Mouse (Mus musculus): ENCODE results near the gene Capn5. TPM values are rescaled to one million over a fixed set of nuclear protein-coding genes. Genes with fewer than 3 reads are reported as not detected.

Capn5 gene
- polyA plus RNA-seq, 2 experiments from 2014 or later, result 0.90 to 1.5 TPM

DNA sequence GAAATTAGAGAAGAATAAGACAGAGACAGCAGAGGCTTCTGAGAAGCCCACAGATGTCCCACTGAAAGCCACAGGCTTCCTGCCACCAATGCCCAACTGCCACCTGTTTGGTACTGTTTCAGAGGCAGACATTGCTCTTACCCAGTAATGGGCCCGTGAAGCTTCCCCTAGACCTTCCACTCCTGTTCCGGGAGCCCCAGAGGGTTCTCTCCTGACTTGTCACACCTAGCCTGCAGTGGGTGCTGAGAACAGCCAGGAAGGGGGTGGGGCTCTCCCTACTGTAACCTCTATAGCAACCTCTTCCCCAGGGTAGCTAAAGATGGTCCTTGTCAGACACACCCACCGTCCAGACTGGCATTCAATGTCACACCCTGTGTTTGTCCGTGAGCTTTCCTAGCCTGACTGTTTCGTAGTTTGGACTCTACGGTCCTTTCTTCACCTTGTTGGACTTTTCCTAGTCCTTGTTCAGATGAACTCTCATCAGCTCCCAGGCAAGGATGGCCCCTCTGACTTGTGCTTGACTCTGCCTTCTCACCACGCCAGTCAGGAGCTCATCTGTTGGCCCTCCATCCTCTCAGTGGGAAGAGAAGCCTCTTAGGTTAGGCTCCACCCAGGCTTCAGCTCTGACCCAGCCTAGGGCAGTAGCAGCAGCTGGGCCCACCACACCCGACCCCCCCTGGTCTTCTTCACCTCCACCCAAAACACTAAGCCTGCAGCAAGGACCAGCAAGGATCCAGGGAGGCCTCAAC is 1.6 kb downstream of the Capn5 start:
- no peak for ATAC-seq

DNA sequence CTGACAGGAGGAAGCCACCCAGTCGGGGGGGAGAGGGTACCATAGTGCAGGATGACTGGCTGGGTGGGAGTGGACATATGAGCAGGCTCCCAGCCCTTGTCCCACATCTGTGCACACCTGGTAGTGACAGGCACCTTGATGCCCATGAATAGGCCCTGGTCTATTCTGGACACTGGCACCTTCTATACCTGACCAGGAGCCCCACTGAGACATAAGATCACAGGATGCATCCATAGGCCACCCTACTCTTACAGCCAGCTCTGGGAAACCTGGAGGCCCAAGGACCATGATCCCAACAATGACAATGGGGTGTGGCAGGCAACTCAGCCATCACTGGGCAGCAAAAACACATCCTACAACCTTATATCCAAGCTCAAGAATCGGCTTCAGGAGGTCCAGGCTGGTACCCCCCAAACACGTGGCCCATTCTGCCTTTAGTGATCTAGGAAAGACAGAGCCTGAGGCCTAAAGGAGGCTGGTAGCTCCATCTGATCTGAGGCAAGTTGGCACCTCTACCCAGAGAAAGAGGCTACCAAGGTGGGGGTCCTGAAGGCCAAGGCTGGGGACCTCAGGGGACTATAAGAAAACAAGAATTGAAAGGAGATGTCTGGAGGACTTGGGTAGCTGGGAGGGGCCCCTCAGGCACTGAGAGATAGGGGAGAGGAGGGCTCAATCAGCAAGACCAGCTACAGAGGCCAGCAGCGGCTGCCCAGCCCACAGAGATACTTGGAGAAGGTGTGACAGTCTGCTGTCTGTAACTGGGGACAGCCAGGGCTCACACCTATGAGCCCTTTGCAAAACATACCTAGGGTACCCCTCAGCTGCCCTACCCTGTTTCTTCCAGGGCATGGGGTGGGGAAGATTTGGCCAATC is 3.0 kb downstream of the Capn5 start:
- ATAC-seq, result no peak

DNA sequence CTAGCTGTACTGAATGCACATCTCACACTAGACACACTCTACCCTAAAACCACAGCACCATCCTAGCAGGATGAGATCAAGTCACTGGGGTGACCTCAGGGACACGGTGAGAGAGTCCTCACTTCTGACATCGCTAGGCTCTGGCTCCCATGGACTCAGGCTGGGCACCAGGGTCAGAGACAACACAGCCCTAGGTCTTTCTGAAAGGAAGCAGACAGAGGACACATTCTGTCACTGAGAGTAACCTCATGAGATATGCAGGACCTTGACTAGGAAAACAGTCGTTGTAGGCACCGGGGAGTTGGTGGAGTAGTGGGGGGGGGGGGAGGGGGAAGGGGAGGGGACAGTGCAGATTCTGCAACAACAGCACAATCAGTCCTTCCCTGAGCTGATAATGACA is 4.7 kb downstream of the Capn5 start:
- ATAC-seq, result no peak

DNA sequence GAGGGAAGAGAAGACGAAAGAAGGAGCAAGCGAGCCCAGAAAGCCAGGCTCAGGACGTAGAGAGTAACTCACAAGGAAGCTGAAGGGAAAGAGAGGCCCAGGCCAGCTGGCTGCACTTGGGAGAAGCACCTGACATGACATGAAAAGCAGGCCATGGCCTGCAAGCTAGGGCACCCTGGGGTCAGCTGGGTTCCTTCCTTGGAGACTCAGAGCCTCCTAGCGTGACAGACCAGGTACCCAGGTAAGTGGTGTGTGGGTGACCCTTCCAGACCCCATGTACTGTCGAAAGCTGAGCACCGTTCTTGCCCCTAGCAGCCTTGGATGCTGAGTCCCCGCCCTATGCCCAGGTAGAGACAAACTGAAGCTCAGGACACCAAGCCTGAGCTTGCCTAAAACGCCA is 5.4 kb downstream of the Capn5 start:
- no peak for ATAC-seq

DNA sequence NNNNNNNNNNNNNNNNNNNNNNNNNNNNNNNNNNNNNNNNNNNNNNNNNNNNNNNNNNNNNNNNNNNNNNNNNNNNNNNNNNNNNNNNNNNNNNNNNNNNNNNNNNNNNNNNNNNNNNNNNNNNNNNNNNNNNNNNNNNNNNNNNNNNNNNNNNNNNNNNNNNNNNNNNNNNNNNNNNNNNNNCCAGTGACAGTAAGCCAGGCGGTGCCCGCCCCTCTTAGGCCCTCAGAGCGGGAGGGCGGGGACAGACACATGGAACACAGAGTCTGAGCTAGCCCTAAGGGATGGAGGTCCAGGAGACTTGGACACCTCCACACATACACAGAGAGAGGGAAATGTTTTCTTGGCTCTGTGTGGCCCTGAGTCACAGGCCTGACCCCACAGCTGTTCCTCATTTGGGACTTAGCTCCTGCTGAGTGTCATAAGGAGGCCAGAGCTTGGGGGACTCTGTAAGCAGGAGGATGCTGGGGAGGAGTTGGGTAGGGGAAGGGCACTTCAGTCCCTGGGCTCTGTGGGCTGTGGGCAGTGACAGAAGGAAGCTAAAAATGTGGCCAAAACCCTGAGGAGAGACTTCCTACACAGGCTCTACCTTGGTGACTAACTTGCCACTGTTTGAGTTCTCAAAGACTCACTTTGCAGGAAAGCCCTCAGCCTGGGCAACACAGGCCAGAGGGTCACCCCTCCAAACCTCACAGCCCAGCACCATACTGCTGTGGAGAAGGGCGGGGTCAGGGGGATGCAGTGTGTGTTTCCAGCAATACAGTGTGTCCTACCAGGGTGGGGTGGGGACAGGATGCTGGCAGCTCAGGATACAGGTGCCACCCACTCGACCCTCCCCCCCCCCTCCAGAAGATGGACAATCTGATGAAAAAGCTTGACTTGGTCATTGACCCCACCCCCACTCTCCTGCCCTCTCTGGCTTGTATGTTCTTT is 6.7 kb downstream of the Capn5 start:
- ATAC-seq, result no peak

DNA sequence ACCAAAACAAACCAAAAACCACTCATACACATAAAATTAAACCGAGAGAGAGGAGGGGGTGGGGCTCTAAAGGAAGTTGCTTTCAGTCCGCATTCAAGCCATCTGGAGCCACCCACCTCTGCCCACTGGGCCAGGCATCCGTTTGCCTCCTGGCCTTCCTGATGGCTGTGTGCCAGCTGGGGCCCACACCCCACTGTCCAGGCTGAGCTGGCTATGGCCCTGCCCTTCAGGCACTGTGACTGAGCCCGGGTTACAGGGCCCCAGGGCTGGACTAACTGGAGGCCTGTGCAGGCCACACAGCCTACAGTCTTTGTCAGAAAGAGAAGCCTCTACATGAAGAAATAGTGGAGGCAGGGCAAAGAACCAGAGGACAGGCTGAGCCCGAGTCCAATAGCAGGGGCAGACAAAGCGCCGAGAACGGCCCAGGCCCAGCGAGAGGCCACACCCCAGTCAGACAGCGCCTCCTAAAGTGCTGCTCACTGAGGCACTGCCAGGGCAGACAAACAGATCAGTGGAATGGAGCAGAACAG is 13.0 kb downstream of the Capn5 start:
- ATAC-seq, result peak; percentile 82

DNA sequence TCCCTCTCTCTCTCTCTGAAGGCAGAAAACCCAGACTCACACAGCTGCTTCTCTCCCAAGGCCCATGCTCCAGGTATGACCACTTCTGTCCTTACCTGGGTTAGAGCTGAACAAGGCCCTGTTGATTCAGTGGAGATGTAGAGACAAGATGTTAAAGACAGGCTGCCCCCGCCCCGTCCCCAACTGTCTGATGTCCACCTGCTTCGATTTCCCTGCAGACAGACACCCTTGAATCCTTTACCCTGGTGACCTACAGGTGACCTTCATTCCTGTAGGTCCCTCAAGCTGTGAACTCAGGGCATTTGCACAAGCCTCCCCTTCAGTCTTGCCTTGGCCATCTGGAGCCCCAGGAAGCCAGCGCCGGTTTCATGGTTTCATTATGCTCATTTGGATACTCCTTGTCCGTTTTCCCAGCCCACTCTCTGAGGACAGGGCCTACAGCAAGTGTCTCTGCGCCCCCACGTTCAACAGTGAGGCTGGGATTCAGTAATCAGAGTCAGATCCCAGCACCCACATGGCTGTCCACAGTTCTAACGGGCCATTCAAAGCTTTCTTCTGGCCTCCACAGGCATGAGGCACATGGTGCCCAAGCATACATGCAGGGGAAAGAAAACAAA is 13.6 kb downstream of the Capn5 start:
- no peak for ATAC-seq

DNA sequence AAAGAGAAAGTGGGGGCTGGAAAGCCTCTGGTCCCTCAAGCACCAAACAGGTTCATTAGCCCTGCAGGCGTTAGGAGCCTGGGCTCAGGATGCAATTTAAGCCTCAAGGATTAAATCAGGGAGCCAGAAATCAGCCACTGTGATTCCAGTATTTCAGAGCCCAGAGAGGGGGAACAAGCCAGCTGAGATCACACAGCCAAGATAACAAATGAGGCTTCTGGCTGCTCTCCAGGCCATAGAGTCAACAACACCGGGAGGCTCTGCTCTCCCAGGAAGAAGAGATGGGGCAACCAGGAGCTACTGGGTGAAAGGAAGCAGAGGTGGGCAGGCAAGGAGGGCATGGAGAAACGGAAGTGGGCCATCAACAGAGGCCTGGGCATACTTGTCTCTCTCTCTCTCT is 14.4 kb downstream of the Capn5 start:
- ATAC-seq, result no peak

DNA sequence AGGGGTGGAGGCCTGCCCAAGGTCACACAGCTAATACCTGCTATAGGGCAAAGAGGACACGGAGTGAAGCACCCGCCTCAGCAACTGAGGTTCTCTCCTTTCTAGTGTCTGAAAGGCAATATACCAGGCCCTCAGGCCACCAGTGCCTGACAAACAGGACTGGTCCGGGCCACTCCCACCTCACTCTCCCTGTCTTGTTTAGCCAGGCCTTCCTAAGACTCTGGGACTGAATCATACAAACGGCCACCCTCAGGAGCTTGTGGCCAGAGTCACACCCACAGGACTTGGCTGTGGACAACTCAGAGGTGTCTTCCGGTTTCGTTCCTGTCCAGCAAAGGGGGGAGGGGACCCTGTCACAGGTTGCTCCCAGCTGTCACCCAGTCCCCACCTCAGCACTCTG is 15.8 kb downstream of the Capn5 start:
- ATAC-seq, result no peak

DNA sequence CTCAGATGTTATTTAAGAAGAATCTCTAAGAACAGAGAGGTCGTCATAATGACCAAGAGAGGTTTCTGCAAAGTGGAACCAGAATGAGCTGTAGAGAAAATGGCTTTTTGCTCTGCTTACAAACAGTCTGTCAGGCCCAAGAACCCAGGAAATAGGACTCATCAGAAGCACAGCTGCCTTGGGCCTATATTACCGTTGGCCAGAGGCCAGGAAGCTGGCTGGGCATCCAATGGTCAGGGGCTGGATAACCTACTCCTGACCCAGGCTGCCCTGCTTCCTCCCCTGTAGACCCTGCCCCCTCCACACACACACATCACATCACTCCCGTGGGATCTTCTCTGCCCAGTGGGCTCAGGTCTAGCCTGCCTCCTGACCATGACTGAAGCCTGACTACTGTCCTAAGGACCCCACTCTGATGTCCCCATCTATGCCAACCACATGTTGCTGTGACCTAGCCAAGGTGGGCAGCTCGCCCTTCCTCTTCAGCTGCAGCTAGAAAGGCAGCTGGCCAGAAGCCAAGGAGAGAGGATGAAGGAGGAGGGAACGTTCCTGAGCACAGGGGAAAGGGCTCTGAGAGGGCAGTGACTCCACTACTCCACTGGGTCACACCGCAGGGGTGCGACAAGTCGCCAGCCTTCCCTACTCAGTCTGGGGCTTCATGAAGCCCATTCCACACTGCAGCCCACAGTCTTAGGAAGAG is 17.9 kb downstream of the Capn5 start:
- ATAC-seq, result no peak

DNA sequence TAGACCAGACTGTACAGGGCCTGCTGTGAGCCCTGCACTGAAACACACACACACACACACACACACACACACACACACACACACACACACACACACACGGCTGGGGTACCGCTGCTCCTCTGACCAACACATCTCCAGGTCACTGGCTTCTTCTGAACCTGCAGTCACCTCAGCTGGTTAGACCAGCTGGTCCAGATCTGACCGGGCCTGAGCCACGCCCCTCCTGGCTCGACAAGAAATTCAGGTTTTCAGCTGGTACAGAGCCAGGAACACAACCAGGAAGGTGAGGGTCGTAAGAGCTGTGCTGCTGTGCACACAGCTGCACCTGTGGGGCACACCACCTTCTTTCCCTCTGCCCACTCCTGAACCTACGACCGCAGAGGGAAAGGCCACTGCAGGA is 19.6 kb downstream of the Capn5 start:
- no peak for ATAC-seq

DNA sequence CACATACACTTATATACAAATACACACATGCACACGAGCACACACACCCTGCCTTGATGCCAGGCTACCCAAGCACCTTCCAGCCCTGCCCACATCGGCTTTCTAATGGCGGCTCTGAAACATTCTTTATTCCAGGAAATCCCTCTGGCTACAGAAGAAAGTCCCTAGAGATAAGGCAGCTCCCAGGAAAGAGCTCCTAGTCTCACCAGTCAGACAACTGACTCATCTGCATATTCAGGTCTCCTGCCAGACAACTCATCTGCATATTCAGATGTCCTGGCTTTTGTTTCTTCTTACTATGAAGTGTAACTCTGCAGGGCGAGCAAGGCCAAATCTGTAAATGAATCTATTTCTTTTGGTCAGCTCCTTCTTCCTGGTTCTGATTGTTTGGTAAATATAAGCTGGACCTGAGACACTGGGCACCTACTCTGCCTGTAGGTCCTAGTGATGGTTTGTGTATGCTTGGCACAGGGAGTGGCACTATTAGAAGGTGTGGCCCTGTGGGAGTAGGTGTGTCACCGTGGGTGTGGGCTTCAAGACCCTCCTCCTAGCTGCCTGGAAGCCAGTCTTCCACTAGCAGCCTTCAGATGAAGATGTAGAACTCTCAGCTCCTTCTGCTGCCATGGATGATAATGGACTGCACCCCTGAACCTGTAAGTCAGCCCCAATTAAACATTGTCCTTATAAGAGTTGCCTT is 20.3 kb downstream of the Capn5 start:
- ATAC-seq, result no peak

DNA sequence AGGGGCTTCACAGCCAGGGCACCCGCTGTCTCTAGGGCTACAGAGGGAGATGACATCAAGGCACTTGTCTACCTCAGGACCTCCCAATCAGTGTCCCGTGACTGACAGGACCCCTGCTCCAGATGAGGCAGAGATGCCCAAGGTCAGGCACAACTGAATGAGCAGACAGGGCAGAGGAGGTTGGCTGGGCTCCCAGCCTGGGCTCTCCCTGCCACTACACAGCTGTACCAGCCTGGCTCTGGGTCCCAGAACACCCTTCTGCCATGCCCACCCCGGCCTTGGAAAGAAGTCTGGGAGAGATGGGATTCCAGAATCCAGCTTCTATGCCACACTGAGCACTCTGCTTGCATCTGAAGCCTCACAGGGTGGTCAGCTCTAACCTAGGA is 21.8 kb downstream of the Capn5 start:
- ATAC-seq, result no peak

DNA sequence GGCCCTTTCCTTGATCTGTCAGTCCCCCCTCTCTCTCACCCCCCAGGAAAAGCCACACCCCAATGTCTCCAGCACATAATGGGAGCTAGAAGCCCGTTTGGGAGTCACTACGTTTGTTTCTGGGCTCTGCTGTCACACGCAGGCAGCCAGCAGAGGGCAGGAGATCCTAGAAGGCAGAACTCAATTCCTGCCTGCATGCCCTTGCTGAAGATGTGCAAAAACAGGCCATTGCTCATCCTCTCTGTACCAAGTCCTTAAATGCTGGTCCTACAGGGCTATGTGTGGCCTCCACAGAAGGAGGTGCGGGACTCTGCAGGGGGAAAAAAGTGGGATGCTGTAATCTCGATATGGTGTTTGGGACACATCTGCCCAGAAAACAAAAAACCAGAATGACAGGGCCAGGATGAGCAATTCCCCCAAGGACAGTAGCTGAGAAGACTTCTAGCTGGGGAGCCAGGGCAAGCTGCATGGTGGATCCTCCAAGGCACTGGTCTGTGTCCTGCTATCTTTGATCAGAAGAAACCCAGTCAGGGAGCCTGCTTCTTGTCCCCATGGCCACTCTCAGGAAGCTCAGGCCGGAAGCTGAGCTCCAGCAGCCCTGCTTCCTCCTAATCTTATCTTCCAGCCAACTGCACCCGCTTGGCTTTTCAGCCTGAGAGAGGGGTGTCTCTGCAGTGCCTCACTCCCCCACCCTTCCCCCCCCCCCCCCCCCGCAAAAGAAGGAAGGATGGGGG is 22.4 kb downstream of the Capn5 start:
- ATAC-seq, result peak; percentile 60

DNA sequence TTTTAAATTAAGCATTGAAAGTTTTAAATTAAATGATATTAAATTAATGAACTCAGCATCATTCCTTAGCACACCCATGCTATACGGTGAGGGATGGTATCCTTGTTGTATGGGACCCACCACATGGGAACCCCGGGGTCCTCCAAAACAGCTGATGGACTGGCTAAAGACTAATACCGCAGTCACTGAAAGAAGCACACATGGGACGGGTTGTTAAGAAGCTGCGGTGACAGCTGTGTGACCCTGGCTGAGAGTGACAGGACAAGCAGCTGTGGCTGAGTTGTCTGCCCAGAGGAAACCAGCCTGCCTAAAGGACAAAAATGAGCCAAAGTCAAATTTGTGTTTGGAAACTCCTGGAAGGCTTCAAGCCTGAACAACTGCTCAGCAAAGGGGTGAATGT is 24.2 kb downstream of the Capn5 start:
- no peak for ATAC-seq

DNA sequence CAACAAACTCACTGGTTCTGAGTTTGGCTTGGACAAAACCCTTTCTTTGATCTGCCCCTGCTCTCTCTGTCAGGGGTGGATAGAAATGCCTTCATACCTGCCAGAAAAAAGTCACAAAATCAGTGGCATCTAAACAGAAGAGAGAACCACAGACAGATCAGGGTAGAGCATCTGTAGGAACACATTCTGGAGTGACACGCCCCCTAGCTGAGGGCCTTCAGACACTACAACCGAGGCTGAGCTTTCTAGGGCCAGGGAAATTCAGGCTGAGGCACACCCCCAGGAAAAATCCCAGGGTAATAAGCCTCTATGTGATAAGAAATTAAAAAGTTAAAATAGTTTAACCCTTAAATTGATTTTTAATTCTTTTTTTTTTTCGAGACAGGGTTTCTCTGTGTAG is 24.7 kb downstream of the Capn5 start:
- no peak for ATAC-seq

DNA sequence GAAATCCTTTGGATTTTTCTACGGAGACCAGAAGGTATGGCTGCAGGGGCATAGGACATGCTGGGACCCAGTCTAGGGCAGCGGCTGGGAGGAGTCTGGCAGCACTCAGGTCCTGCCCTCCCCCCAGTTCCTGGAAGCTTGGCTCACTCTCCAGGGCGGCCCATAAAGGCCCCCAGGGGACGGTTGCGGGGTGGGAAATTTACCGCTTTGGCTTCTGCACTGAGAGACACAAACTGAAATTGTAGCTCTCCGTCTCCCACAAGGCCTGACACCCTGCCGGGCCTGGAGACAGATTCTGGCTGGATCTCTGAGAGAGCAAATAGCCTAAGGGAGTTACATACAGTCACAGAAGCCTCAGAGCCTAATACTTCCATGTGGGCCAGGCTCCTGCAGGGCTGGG is 25.7 kb downstream of the Capn5 start:
- no peak for ATAC-seq

DNA sequence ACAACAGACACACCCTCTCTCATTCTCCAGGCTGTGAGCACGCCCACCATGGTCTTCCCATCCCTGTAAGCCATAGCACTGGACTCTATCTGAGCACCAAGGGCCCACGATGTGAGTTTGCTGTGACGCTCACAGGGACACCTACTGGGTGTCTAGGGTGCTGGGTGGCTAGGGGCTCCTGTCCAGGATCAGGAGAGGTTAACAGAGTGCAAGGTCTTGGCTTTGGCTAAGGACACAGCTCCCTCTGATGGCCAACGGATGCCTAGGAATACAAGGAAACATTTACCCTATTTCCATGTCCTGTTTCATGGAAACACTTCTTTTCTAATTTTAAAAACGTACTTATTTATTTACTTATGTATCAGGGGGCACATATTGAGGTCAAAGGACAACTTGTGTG is 27.5 kb downstream of the Capn5 start:
- ATAC-seq, result no peak

DNA sequence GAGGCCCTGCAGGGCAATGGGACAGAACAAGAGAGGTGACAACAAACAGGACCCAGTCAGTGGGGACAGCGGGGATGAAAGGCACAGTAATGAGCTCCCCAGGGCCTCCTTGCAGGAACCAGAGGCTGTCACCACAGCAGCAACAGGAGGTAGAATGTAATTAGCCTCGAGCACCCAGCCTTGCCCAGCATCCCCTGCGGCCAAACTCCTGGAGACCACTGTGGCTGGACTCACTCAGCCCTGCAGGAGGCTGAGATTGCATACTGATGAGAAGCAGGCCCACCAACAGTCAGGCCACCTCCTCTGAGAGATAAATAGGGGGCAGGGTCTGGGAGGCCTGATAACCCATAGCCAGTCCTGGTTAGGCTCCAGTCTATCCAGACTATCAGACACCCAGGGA is 28.3 kb downstream of the Capn5 start:
- no peak for ATAC-seq

DNA sequence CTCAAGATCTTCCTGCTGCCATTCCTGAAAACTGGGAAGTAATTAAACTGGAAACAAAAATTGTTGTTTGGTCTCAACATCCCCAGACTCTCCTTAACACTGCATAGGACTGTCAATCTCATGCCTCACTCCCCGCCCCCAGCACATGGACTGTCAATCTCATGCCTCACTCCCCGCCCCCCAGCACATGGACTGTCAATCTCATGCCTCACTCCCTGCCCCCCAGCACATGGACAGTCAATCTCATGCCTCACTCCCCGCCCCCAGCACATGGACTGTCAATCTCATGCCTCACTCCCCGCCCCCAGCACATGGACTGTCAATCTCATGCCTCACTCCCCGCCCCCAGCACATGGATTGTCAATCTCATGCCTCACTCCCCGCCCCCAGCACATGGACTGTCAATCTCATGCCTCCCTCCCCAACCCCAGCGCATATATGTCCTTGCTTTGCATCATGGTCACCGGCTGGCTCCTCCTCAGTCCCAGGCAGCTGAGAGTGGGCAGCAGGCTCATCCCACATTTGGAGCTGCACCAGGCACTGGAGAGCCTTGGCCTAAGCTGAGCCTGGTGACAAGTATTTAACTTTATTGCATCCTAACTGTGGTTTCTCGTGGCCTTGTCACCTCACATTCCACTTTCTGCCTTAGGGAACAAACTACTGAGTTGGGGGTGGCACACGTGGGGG is 29.2 kb downstream of the Capn5 start:
- no peak for ATAC-seq

Data from CD4-positive, CD25-positive, alpha-beta regulatory T cell, adult 4 months (primary cell).